Mouse (Mus musculus): ENCODE measurements around the gene Tsen15. TPM values are rescaled to one million over a fixed set of nuclear protein-coding genes. Genes with fewer than 3 reads are reported as not detected.
"Not testable (repeated sequence)": the region's sequence is repeated elsewhere in the genome, so short reads cannot be mapped to it uniquely, and the experiment has no call there.

Gene Tsen15
- polyA plus RNA-seq, 1 experiment from 2014 or later: 96.7 TPM

- 89% methylated on average over 3 of the region's 3 CpGs for WGBS
- no peaks in the 10 kb centered on the region for H3K27me3 ChIP-seq
Observed at GRCm38 (mm10) chr1:152410657-152411056, 24.2 kb upstream of the Tsen15 start.

DNA sequence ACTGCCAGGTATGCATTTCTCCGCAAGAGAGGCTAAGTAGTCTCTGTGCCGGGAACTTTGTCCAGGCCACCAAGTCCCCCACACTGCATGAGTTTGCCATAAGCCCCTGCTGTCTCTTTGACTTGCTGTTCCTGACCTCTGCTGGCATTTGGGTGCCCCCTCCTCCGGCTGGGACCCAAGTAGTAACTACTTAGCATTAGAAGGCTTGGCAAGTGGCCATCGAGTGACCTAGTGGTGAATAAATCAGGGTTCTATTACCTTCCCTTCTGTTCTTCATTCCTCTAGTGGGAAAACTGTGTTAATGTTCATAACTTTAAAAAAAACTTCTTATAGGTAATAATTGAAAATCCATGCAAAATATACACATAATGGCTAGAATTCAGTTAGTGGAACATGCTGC is 22.9 kb upstream of the Tsen15 start:
- no peak overlapping the region for H3K4me3 ChIP-seq (replicated peaks)
- ATAC-seq (ENCODE audit: insufficient number of reproducible peaks, insufficient read depth, low FRiP score, low TSS enrichment, low read depth): no peak
- H3K27me3 ChIP-seq: no peaks in the 10 kb centered on the region
- H3K9me3 ChIP-seq: peaks cover 6% of the 10 kb centered on the region; the same call in 1 of the 2 replicates
- no peak overlapping the region for H3K27ac ChIP-seq
- 77% methylated on average over 4 of the region's 4 CpGs for WGBS
- no peak overlapping the region for H3K9ac ChIP-seq (replicated peaks)
- H3K4me1 ChIP-seq (replicated peaks): peaks cover 9% of the 10 kb centered on the region
- H3K36me3 ChIP-seq: no peaks in the 10 kb centered on the region
- no peak overlapping the region for H3K4me2 ChIP-seq

More at GRCm38 (mm10) chr1:152410657-152411056, 24.2 kb upstream of the Tsen15 start:
- Histone ChIP-seq H3K9ac (replicated peaks) (no peak overlapping the region), H3K4me1 (replicated peaks) (peaks cover 11% of the 10 kb centered on the region), H3K4me2 (no peak overlapping the region), H3K9me3 (peaks cover 6% of the 10 kb centered on the region; the same call in 1 of the 2 replicates), H3K4me3 (replicated peaks) (no peak overlapping the region), H3K36me3 (no peaks in the 10 kb centered on the region), H3K27ac (no peak overlapping the region)
- ATAC-seq (ENCODE audit: insufficient number of reproducible peaks, insufficient read depth, low FRiP score, low TSS enrichment, low read depth): no peak

DNA sequence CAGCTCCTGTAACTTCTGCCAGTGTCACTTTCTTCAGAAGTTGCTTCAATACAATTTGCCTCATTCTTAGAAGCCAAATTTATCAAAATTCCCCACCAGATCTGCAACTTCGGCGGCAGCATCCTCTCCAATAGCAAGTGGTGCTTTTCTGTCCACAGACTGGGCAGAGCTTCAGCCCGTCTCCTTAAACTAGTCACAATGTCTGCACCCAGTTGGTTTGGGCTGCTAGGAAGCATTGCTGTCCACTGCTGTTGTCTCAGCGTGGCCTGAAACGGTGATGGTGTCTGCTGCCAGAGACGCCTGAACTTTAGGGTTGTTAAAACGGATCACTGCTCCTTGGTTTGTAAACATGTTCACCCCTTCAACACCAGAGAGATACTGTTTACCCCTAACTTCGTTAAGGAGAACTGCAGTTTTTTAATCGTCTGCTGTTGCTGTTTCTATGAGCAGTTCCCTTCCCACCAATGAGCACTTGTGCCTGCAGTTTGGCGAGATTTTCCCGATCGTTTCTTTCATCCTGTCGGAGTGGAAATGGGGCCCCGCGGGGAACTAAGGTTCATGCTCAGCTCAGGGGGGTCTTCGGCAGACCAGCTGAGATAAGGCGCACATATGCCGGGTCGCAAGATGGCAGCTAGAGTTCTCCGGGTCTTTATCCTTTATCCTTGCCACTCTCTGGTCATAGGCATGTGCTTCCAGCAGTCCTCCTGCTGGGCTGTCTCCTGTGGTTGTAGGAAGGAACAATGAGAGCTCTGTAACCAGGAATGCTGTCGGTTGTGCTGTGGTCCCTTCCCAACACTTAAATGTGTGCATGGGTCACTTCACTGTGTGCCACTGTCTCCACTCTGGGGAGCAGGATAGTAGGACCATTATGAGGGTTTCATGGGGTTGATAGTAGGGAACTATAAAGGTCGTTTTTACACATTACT is 20.8 kb upstream of the Tsen15 start:
- WGBS: 36% methylated on average over 22 of the region's 22 CpGs
- no peaks in the 10 kb centered on the region for H3K27me3 ChIP-seq
- peak; percentile 66; the same call in 1 of the 2 replicates for ATAC-seq (ENCODE audit: insufficient number of reproducible peaks, insufficient read depth, low FRiP score, low TSS enrichment, low read depth)
- H3K9ac ChIP-seq (replicated peaks): no peak overlapping the region; the same call in 1 of the 2 replicates
- H3K9me3 ChIP-seq: peaks cover 4% of the 10 kb centered on the region; the same call in 1 of the 2 replicates
- H3K4me1 ChIP-seq (replicated peaks): peaks cover 8% of the 10 kb centered on the region
- H3K4me3 ChIP-seq (replicated peaks): 0 out of 2 replicates have a peak overlapping the region, but pooled peaks have one; percentile 11
- peak overlapping the region; percentile 41 for H3K4me2 ChIP-seq
- no peaks in the 10 kb centered on the region for H3K36me3 ChIP-seq
- peak overlapping the region; percentile 47 for H3K27ac ChIP-seq

DNA sequence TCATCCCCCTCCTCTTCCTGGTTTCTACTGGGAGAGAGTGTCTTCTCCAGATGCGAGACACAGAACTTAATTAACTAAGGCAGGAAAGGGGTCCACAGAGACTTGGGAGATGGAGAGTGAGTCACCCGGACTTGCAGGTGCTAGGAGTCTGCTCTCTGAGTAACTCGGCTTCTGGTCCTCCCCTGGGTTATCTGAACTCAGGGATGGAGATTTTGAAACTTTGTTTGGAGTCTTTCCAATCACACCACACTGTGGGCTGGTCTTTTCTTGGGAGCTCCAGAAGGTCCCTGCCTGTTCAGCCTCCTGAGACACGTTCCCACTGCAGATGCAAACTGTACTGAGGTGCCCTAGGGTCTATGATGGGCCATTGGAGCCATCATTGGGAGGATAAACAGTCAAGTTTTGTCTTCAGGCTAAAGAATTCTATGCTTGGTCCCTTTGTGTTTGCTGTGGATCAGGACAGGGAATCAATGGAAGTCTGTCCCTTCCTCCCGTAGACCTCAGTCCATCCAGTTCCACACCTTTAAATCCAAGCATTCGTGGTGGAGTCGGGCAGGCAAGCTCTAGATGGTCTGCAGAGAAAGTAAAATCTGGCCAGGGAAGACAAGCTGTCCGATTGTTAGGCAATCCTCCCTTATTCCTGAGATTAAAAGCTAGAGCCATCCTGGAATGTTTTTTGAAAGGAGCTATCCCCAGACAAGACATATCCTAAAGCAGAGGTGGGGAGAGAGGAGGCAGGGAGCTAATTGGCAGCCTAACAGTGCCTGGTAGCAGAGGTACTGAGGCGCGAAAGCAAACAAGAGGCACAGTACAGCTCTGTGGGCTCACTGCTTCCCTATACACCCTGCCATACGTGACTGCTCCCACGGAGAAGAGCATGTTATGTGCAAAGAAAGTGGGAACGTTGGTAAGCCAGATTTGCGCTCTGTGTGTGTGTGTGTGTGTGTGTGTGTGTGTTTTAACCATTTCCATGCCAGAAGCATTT is 14.4 kb upstream of the Tsen15 start:
- ATAC-seq (ENCODE audit: insufficient number of reproducible peaks, insufficient read depth, low FRiP score, low TSS enrichment, low read depth): peak; percentile 64; the same call in 1 of the 2 replicates
- Histone ChIP-seq H3K27ac (no peak overlapping the region), H3K4me2 (peak overlapping the region; percentile 94), H3K9ac (replicated peaks) (peak overlapping the region; percentile 72), H3K27me3 (peaks cover 30% of the 10 kb centered on the region), H3K4me1 (replicated peaks) (peaks cover 15% of the 10 kb centered on the region), H3K36me3 (no peaks in the 10 kb centered on the region), H3K9me3 (no peaks in the 10 kb centered on the region), H3K4me3 (replicated peaks) (peak overlapping the region; percentile 66)
- 28% methylated on average over 14 of the region's 14 CpGs for WGBS

DNA sequence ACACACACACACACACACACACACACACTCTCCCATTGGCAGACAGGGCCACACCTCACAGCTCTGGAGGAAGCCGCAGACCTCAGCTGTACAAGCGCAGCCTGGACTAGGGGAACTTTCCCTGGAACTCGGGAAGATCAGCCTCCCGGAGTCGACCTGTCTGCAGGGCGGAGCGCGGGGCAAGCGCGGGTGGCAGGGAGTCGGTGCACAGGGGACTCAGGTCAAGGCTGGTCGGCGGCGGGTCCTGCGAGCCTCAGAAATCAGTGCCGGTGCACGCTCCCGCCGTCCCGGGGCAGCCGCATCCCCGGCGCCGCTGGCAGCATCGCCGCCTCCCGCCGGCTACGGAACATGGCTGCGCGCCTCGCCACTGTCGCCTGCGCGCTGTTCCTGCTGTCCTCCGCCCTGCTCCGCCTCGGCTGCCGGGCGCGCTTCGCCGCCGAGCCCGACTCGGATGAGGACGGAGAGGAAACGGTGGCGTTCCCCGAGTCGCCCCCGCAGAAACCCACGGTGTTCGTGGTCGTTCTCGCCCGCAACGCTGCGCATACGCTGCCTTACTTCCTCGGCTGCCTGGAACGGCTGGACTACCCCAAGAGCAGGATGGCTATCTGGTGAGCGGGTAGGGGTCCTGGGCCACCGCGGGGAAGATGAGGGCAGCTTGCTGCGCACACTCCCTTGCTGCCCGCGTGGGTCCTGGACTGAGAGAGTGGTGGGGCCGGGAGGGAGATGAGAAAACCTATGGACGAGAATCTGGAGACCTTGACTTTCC is 13.5 kb upstream of the Tsen15 start, which contains the start of gene Colgalt2:
Gene Colgalt2 (plus strand): TSS at position 41 of the 766 bp plus-strand sequence.
- H3K36me3 ChIP-seq: no peaks in the 10 kb centered on the region
- H3K4me3 ChIP-seq (replicated peaks): peak within 1 kb of the TSS; percentile 66
- peak within 1 kb of the TSS; percentile 72 for H3K9ac ChIP-seq (replicated peaks)
- H3K27ac ChIP-seq: peak within 1 kb of the TSS; percentile 53; the same call in 1 of the 2 replicates
- peak; percentile 66 for ATAC-seq (ENCODE audit: insufficient number of reproducible peaks, insufficient read depth, low FRiP score, low TSS enrichment, low read depth)
- H3K4me2 ChIP-seq: peak within 1 kb of the TSS; percentile 94
- H3K4me1 ChIP-seq (replicated peaks): peaks cover 15% of the 10 kb centered on the region
- H3K9me3 ChIP-seq: no peaks in the 10 kb centered on the region
- H3K27me3 ChIP-seq: peaks cover 30% of the 10 kb centered on the region
- WGBS: under 1% methylated on average over 70 of the region's 70 CpGs

DNA sequence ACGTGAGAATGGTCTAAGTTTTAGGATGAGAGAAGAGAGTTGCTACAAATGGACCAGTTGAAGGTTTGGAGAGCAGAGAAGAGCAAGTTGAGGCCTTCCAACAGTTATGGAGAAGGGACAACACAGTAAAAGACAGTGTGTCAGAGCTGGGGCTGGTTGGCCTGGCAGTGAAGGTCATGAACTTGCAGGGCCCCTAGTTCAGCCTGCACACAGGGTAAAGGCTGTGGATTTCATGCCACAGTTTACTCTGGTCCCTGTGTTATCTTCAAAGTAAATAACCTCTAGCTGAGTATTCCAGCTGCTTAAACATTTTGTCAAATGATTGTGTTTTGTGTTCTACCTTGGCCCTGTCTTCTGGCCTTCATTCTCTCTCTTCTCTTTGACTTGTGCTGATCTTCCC is 12.2 kb upstream of the Tsen15 start:
- Histone ChIP-seq H3K4me3 (replicated peaks) (no peak overlapping the region), H3K27me3 (peaks cover 30% of the 10 kb centered on the region), H3K9me3 (0 out of 2 replicates have a peak, but pooled peaks cover 5% of the 10 kb centered on the region), H3K9ac (replicated peaks) (no peak overlapping the region), H3K27ac (no peak overlapping the region), H3K36me3 (no peaks in the 10 kb centered on the region), H3K4me2 (no peak overlapping the region), H3K4me1 (replicated peaks) (peaks cover 15% of the 10 kb centered on the region)
- ATAC-seq (ENCODE audit: insufficient number of reproducible peaks, insufficient read depth, low FRiP score, low TSS enrichment, low read depth): no peak
- 46% methylated on average over 1 of the region's 1 CpGs for WGBS

- no peak overlapping the region for H3K4me3 ChIP-seq (replicated peaks)
- WGBS: 88% methylated on average over 4 of the region's 4 CpGs
- H3K4me2 ChIP-seq: no peak overlapping the region
- peaks cover 14% of the 10 kb centered on the region for H3K27me3 ChIP-seq
- no peak for ATAC-seq (ENCODE audit: insufficient number of reproducible peaks, insufficient read depth, low FRiP score, low TSS enrichment, low read depth)
- H3K9me3 ChIP-seq: 0 out of 2 replicates have a peak, but pooled peaks cover 5% of the 10 kb centered on the region
- H3K36me3 ChIP-seq: no peaks in the 10 kb centered on the region
- H3K27ac ChIP-seq: no peak overlapping the region
- no peak overlapping the region for H3K9ac ChIP-seq (replicated peaks)
- H3K4me1 ChIP-seq (replicated peaks): no peaks in the 10 kb centered on the region
Observed at GRCm38 (mm10) chr1:152394956-152395515, 8.5 kb upstream of the Tsen15 start.

GRCm38 (mm10) chr1:152394137-152394536 is 7.6 kb upstream of the Tsen15 start:
- H3K36me3 ChIP-seq: no peaks in the 10 kb centered on the region
- H3K27me3 ChIP-seq: peaks cover 14% of the 10 kb centered on the region
- WGBS: 95% methylated on average over 3 of the region's 3 CpGs
- H3K27ac ChIP-seq: no peak overlapping the region
- H3K4me1 ChIP-seq (replicated peaks): no peaks in the 10 kb centered on the region
- ATAC-seq (ENCODE audit: insufficient number of reproducible peaks, insufficient read depth, low FRiP score, low TSS enrichment, low read depth): no peak
- 0 out of 2 replicates have a peak, but pooled peaks cover 5% of the 10 kb centered on the region for H3K9me3 ChIP-seq
- H3K4me3 ChIP-seq (replicated peaks): no peak overlapping the region
- no peak overlapping the region for H3K9ac ChIP-seq (replicated peaks)
- H3K4me2 ChIP-seq: no peak overlapping the region

GRCm38 (mm10) chr1:152389271-152389670 is 2.8 kb upstream of the Tsen15 start:
- no peak for ATAC-seq (ENCODE audit: insufficient number of reproducible peaks, insufficient read depth, low FRiP score, low TSS enrichment, low read depth)
- H3K4me3 ChIP-seq (replicated peaks): no peak overlapping the region
- H3K4me2 ChIP-seq: no peak overlapping the region
- no peaks in the 10 kb centered on the region for H3K27me3 ChIP-seq
- 0 out of 2 replicates have a peak, but pooled peaks cover 4% of the 10 kb centered on the region for H3K9me3 ChIP-seq
- no peak overlapping the region for H3K9ac ChIP-seq (replicated peaks)
- no peaks in the 10 kb centered on the region for H3K36me3 ChIP-seq
- H3K27ac ChIP-seq: no peak overlapping the region
- 0 out of 2 replicates have a peak, but pooled peaks cover 3% of the 10 kb centered on the region for H3K4me1 ChIP-seq (replicated peaks)

DNA sequence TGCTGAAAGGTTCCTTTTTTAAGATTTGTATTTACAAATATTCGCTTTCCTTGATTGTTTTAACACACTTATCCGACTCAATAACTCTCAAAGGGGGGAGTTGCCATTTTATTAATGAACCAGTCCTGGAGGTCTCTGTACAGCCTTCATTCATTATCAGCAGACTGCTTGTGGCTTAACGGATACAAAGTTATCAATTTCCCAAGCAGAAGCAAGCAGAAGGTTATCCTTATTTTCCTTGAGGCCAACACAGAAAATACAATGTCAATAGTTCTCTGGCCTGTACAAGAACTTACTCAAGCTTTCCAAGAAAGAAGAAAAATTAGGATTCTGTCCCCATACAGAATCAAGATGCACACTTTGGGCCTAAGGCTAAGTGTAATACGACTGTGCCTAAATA is 795 bp downstream of the Tsen15 start:
- H3K4me1 ChIP-seq (replicated peaks); H3K27ac ChIP-seq; H3K9me3 ChIP-seq; H3K27me3 ChIP-seq; ATAC-seq (ENCODE audit: insufficient number of reproducible peaks, insufficient read depth, low FRiP score, low TSS enrichment, low read depth): not testable (repeated sequence)
- Histone ChIP-seq H3K9ac (replicated peaks) (peak overlapping the region; percentile 85), H3K4me3 (replicated peaks) (peak overlapping the region; percentile 90), H3K36me3 (peaks cover 17% of the 10 kb centered on the region), H3K4me2 (peak overlapping the region; percentile 72)
- 38% methylated on average over 2 of the region's 4 CpGs for WGBS

Measured in limb, embryonic 12.5 days (tissue).